Comparison of ENCODE assay signal across 28 mouse cellular contexts in the genomic region with DNA sequence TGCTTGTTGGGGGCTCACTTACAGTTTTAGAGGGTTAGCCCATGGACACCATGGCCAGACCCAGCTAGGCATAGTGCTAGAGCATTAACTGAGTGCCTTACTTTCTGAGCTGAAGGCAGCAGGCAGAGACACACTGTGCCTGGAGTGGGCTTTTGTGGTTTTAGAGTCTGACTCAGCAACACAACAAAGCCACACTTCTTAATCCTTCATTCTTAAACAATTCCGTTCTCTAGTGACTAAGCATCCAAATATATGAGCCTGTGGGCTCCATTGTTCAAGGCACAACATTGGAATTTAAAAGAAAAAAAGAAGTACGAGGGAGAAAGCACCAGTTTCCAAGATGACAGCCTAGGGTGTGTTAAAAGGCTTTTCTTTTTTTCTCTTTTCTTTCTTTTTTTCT. TPM values are rescaled to one million over a fixed set of nuclear protein-coding genes. Genes with fewer than 3 reads are reported as not detected.
DNase-seq lines count a peak whose midpoint lies in the region; ATAC-seq and TF ChIP-seq lines count a peak whose summit lies in the region.
"Had no signal": no experiment of that assay in that cellular context is flagged by ENCODE, and none has a peak within 500 bp of the region (broad histone marks: within the 10 kb centered on the region; RNA-seq: fewer than 3 reads in every experiment).

No protein-coding gene starts in this region.

- no peak overlapping the region for H3K27ac ChIP-seq in liver, postnatal 0 days (ENCODE audit: low read depth)
- H3K27ac ChIP-seq: embryonic facial prominence, embryonic 12.5 days; embryonic facial prominence, embryonic 15.5 days; forebrain, embryonic 12.5 days; forebrain, embryonic 15.5 days; hindbrain, embryonic 10.5 days; hindbrain, embryonic 13.5 days; intestine, embryonic 15.5 days had no signal

- no peak for TF ChIP-seq CTCF in liver, postnatal 0 days (IDR thresholded peaks at IDR 0.05; ENCODE audit: low read depth)

- H3K4me3 ChIP-seq in liver, postnatal 0 days (ENCODE audit: low read depth, low read length): no peak overlapping the region
- H3K4me3 ChIP-seq: embryonic facial prominence, embryonic 12.5 days; embryonic facial prominence, embryonic 15.5 days; erythroblast, embryonic 14.5 days; forebrain, embryonic 12.5 days; forebrain, embryonic 15.5 days; hindbrain, embryonic 10.5 days; hindbrain, embryonic 13.5 days; intestine, embryonic 15.5 days had no signal

- no peak overlapping the region for H3K9ac ChIP-seq in liver, postnatal 0 days (replicated peaks)
- H3K9ac ChIP-seq: embryonic facial prominence, embryonic 12.5 days; embryonic facial prominence, embryonic 15.5 days; forebrain, embryonic 12.5 days; forebrain, embryonic 15.5 days; hindbrain, embryonic 13.5 days; intestine, embryonic 15.5 days had no signal

- ATAC-seq in liver, postnatal 0 days: no peak
- ATAC-seq: activated CD4-positive, CD25-positive, alpha-beta regulatory T cell, adult 4 months; forebrain, embryonic 15.5 days; hindbrain, embryonic 16.5 days; intestine, embryonic 15.5 days had no signal

- peaks cover 78% of the 10 kb centered on the region for H3K36me3 ChIP-seq in liver, postnatal 0 days (replicated peaks; ENCODE audit: insufficient read depth, low read length)

- no peaks in the 10 kb centered on the region for H3K27me3 ChIP-seq in liver, postnatal 0 days (ENCODE audit: insufficient read depth, low read length)
- H3K27me3 ChIP-seq: embryonic facial prominence, embryonic 12.5 days; embryonic facial prominence, embryonic 15.5 days; forebrain, embryonic 12.5 days; forebrain, embryonic 15.5 days; hindbrain, embryonic 13.5 days; intestine, embryonic 15.5 days had no signal

- DNase-seq in 3134 (ENCODE audit: extremely low read depth, insufficient read length, low spot score): peak; percentile 68
- DNase-seq in 3T3-L1 (ENCODE audit: low read depth, low spot score): peak; percentile 94
- DNase-seq in Muller cell, postnatal 12 days (ENCODE audit: inconsistent ontology term): peak; percentile 97
- DNase-seq in R1 (ENCODE audit: low read depth, low spot score): peak; percentile 75
- DNase-seq in MN1 (ENCODE audit: low spot score): no peak
- no peak for DNase-seq in ovary, postnatal 36 days (ENCODE audit: low spot score)
- no peak for DNase-seq in cerebellum, adult 9-11 months
- DNase-seq in liver, postnatal 0 days: no peak
- DNase-seq: adrenal gland, adult 8-10 months; adrenal gland, postnatal 25 days; cerebellum, adult 18-20 months; cerebellum, adult 9-10 months; cerebellum, postnatal 25 days; gastrocnemius, postnatal 10 days; gastrocnemius, postnatal 36 days; heart, postnatal 36 days; kidney, adult 11 months had no signal

- H3K4me1 ChIP-seq in liver, postnatal 0 days (ENCODE audit: insufficient read depth): no peaks in the 10 kb centered on the region
- H3K4me1 ChIP-seq: embryonic facial prominence, embryonic 12.5 days; embryonic facial prominence, embryonic 15.5 days; forebrain, embryonic 12.5 days; forebrain, embryonic 15.5 days; hindbrain, embryonic 10.5 days; hindbrain, embryonic 13.5 days; intestine, embryonic 15.5 days had no signal

- TF ChIP-seq EP300 in liver, postnatal 0 days (IDR thresholded peaks at IDR 0.05; ENCODE audit: low read depth): no peak

- H3K9me3 ChIP-seq in liver, postnatal 0 days (ENCODE audit: low read length): no peaks in the 10 kb centered on the region
- H3K9me3 ChIP-seq: forebrain, embryonic 15.5 days; hindbrain, embryonic 13.5 days; intestine, embryonic 15.5 days had no signal

- H3K4me2 ChIP-seq in liver, postnatal 0 days (ENCODE audit: low read depth, low read length): no peak overlapping the region
- H3K4me2 ChIP-seq: embryonic facial prominence, embryonic 12.5 days; embryonic facial prominence, embryonic 15.5 days; forebrain, embryonic 12.5 days; forebrain, embryonic 15.5 days; heart, embryonic 11.5 days; hindbrain, embryonic 13.5 days; intestine, embryonic 15.5 days had no signal

- WGBS in liver, postnatal 0 days (ENCODE audit: insufficient replicate concordance): 82% methylated on average over 2 of the region's 2 CpGs

RNA-seq across cellular contexts. Expression of a gene that starts 11.0 kb away (rescaled TPM):
- polyA plus RNA-seq in liver, postnatal 0 days (2015; fragmentation: Nextera tagmentation; extraction: Ambion mirVana): 12.2 and 12.3 TPM in 2 replicates

RNA-seq across cellular contexts. Expression of a gene that starts 11.1 kb away (rescaled TPM):
- 133 and 134 TPM in 2 replicates for polyA plus RNA-seq in liver, postnatal 0 days (2015; fragmentation: Nextera tagmentation; extraction: Ambion mirVana)

RNA-seq across cellular contexts. Expression of a gene that starts 16.4 kb away (rescaled TPM):
- 25.4 and 28.5 TPM in 2 replicates for polyA plus RNA-seq in liver, postnatal 0 days (2015; fragmentation: Nextera tagmentation; extraction: Ambion mirVana)

RNA-seq across cellular contexts. Expression of a gene that starts 53.5 kb away (rescaled TPM):
- polyA plus RNA-seq in liver, postnatal 0 days (2015; fragmentation: Nextera tagmentation; extraction: Ambion mirVana): 1.2 and 1.4 TPM in 2 replicates
- polyA plus RNA-seq: erythroblast, embryonic 14.5 days had no signal

Comparison
In these comparisons a context has a peak if more than half of its experiments do, and no peak if none do; other contexts are left out.
1. DNase-seq: peak in 3134 (single experiment), 3T3-L1 (single experiment), Muller cell, postnatal 12 days (single experiment) and R1 (single experiment); none in MN1 (single experiment), ovary, postnatal 36 days (single experiment), cerebellum, adult 9-11 months (single experiment) and liver, postnatal 0 days (single experiment).